Comparison of ENCODE assay signal across 9 mouse cellular contexts in genomic region chr5:148740366-148741266, GRCm38 (mm10).
DNase-seq lines count a peak whose midpoint lies in the region; ATAC-seq and TF ChIP-seq lines count a peak whose summit lies in the region.
"Had no signal": no experiment of that assay in that cellular context is flagged by ENCODE, and none has a peak within 500 bp of the region (broad histone marks: within the 10 kb centered on the region; RNA-seq: fewer than 3 reads in every experiment).

No protein-coding gene starts in this region.

- H3K4me2 ChIP-seq in kidney, embryonic 14.5 days (replicated peaks; ENCODE audit: low read depth, low read length): no peak overlapping the region
- H3K4me2 ChIP-seq in lung, embryonic 14.5 days: 0 out of 2 replicates have a peak overlapping the region, but pooled peaks have one; percentile 7
- H3K4me2 ChIP-seq in forebrain, embryonic 13.5 days: no peak overlapping the region
- H3K4me2 ChIP-seq: limb, embryonic 13.5 days had no signal

- 0 out of 2 replicates have a peak overlapping the region, but pooled peaks have one; percentile 11 for H3K27ac ChIP-seq in kidney, embryonic 14.5 days (ENCODE audit: low read depth, low read length)
- peak overlapping the region; percentile 69 for H3K27ac ChIP-seq in lung, embryonic 14.5 days (ENCODE audit: low read depth)
- H3K27ac ChIP-seq in forebrain, embryonic 13.5 days: no peak overlapping the region
- H3K27ac ChIP-seq: limb, embryonic 13.5 days had no signal

- peaks cover 7% of the 10 kb centered on the region; the same call in 1 of the 2 replicates for H3K9me3 ChIP-seq in kidney, embryonic 14.5 days (ENCODE audit: control insufficient read depth, low read length)
- no peaks in the 10 kb centered on the region for H3K9me3 ChIP-seq in lung, embryonic 14.5 days (ENCODE audit: low read depth, low read length)
- H3K9me3 ChIP-seq in forebrain, embryonic 13.5 days (replicated peaks): no peaks in the 10 kb centered on the region; the same call in 1 of the 2 replicates

- H3K4me1 ChIP-seq in kidney, embryonic 14.5 days (ENCODE audit: control insufficient read depth, insufficient read depth, low read length): no peaks in the 10 kb centered on the region; the same call in 1 of the 2 replicates
- peaks cover 9% of the 10 kb centered on the region for H3K4me1 ChIP-seq in lung, embryonic 14.5 days (ENCODE audit: insufficient read depth)
- H3K4me1 ChIP-seq in forebrain, embryonic 13.5 days: no peaks in the 10 kb centered on the region

- no peak for TF ChIP-seq CTCF in lung, embryonic 14.5 days (IDR thresholded peaks at IDR 0.05; ENCODE audit: low read depth)

- ATAC-seq in kidney, embryonic 14.5 days (ENCODE audit: low FRiP score, low TSS enrichment): no peak
- ATAC-seq in lung, embryonic 14.5 days (ENCODE audit: insufficient read depth): peak; percentile 76
- no peak for ATAC-seq in forebrain, embryonic 13.5 days

- H3K9ac ChIP-seq in kidney, embryonic 14.5 days (ENCODE audit: low read depth, low read length): no peak overlapping the region
- H3K9ac ChIP-seq in lung, embryonic 14.5 days: no peak overlapping the region
- no peak overlapping the region for H3K9ac ChIP-seq in forebrain, embryonic 13.5 days
- H3K9ac ChIP-seq: limb, embryonic 13.5 days had no signal

- no peaks in the 10 kb centered on the region for H3K36me3 ChIP-seq in kidney, embryonic 14.5 days (ENCODE audit: control insufficient read depth, insufficient read depth, low read length)
- H3K36me3 ChIP-seq in lung, embryonic 14.5 days (ENCODE audit: insufficient read depth): no peaks in the 10 kb centered on the region
- H3K36me3 ChIP-seq in forebrain, embryonic 13.5 days (ENCODE audit: poor library complexity, severe bottlenecking): no peaks in the 10 kb centered on the region
- H3K36me3 ChIP-seq: limb, embryonic 13.5 days had no signal

- DNase-seq in 3T3-L1 (ENCODE audit: low read depth, low spot score): peak; percentile 62
- DNase-seq in Muller cell, postnatal 12 days (ENCODE audit: inconsistent ontology term): peak; percentile 67
- peak; percentile 69 for DNase-seq in gastrocnemius, postnatal 14 days
- peak; percentile 85 for DNase-seq in lung, embryonic 14.5 days
- DNase-seq in urinary bladder, postnatal 36 days (ENCODE audit: low spot score in 2 of 2): peak; percentile 68 to 79
- DNase-seq in left cerebral cortex, adult 18-20 months (ENCODE audit: low spot score in 2 of 2): no peak

- intact Hi-C loops in gastrocnemius, postnatal 14 days (cut with DNase I; ENCODE audit: low total_unique reads): no loop called here

- 43% methylated on average over 15 of the region's 15 CpGs for WGBS in kidney, embryonic 14.5 days
- WGBS in lung, embryonic 14.5 days: 29% methylated on average over 15 of the region's 15 CpGs
- 74% methylated on average over 15 of the region's 15 CpGs for WGBS in forebrain, embryonic 13.5 days

- no peak overlapping the region for H3K4me3 ChIP-seq in kidney, embryonic 14.5 days (ENCODE audit: low read length)
- H3K4me3 ChIP-seq in lung, embryonic 14.5 days (ENCODE audit: low read depth, low read length): no peak overlapping the region
- H3K4me3 ChIP-seq in forebrain, embryonic 13.5 days: no peak overlapping the region
- H3K4me3 ChIP-seq: limb, embryonic 13.5 days had no signal

- no peaks in the 10 kb centered on the region for H3K27me3 ChIP-seq in kidney, embryonic 14.5 days (ENCODE audit: control insufficient read depth, insufficient read depth, low read length)
- H3K27me3 ChIP-seq in lung, embryonic 14.5 days (ENCODE audit: insufficient read depth, low read length): no peaks in the 10 kb centered on the region
- no peaks in the 10 kb centered on the region for H3K27me3 ChIP-seq in forebrain, embryonic 13.5 days
- H3K27me3 ChIP-seq: limb, embryonic 13.5 days had no signal

Comparison
In these comparisons a context has a peak if more than half of its experiments do, and no peak if none do; other contexts are left out.
1. DNase-seq: peak in 3T3-L1 (single experiment), Muller cell, postnatal 12 days (single experiment), gastrocnemius, postnatal 14 days (single experiment), lung, embryonic 14.5 days (single experiment) and urinary bladder, postnatal 36 days (2 of 2); none in left cerebral cortex, adult 18-20 months (0 of 2).